Mouse (Mus musculus) limb, embryonic 14.5 days (tissue): ENCODE data around the gene Eef1akmt2. TPM values are rescaled to one million over a fixed set of nuclear protein-coding genes. Genes with fewer than 3 reads are reported as not detected.
A peak's percentile ranks its signal among the peaks of the same experiment; 100 is the strongest.

ENCODE experiments used
- ATAC-seq: fragments of 200-750 bp; cut with Nextera tagmentation; 2 replicates; pipeline ENCODE4 v1.8.0; 2017; ENCODE audit warnings: low read depth, moderate number of reproducible peaks, moderate TSS enrichment; ENCODE audit not compliant: low FRiP score
- DNase-seq: peaks from one replicate; pipeline ENCODE4 v3.0.0-alpha.2; 2015; ENCODE audit warnings: low spot score
- H3K27ac ChIP-seq: fragments of 300-500 bp; sonication (generic); replicated peaks from 2 replicates; pipeline ENCODE4 v1.5.1; 2014; ENCODE audit warnings: low read depth, mild to moderate bottlenecking, low read length, moderate library complexity, mixed read lengths
- H3K27me3 ChIP-seq: fragments of 300-500 bp; sonication (generic); 2 replicates; pipeline ENCODE4 v1.6.1; 2014; ENCODE audit warnings: low read length, mixed read lengths; ENCODE audit not compliant: control insufficient read depth, insufficient read depth
- H3K36me3 ChIP-seq: fragments of 300-500 bp; sonication (generic); 2 replicates; pipeline ENCODE4 v1.6.1; 2014; ENCODE audit warnings: mild to moderate bottlenecking, low read length, moderate library complexity, mixed read lengths; ENCODE audit not compliant: control insufficient read depth, insufficient read depth
- H3K4me1 ChIP-seq: fragments of 300-500 bp; sonication (generic); 2 replicates; pipeline ENCODE4 v1.6.1; 2014; ENCODE audit warnings: antibody characterized with exemption, low read length, mixed read lengths; ENCODE audit not compliant: control insufficient read depth, insufficient read depth
- H3K4me2 ChIP-seq: fragments of 300-500 bp; sonication (generic); replicated peaks from 2 replicates; pipeline ENCODE4 v1.6.1; 2014; ENCODE audit warnings: low read depth, mild to moderate bottlenecking, low read length, moderate library complexity; ENCODE audit not compliant: severe bottlenecking
- H3K4me3 ChIP-seq: fragments of 300-500 bp; sonication (generic); replicated peaks from 2 replicates; pipeline ENCODE4 v1.5.1; 2014; ENCODE audit warnings: low read length
- H3K9ac ChIP-seq: fragments of 300-500 bp; sonication (generic); 2 replicates; pipeline ENCODE4 v1.6.1; 2014; ENCODE audit warnings: mild to moderate bottlenecking, low read depth, low read length, moderate library complexity; ENCODE audit not compliant: severe bottlenecking
- H3K9me3 ChIP-seq: fragments of 300-500 bp; sonication (generic); 2 replicates; pipeline ENCODE4 v1.6.1; 2016; ENCODE audit warnings: low read length; ENCODE audit not compliant: control insufficient read depth
- POLR2A ChIP-seq: fragments of 200-500 bp; IDR thresholded peaks from 2 replicates; pipeline ENCODE4 v1.8.0; 2012; ENCODE audit warnings: inconsistent platforms, mild to moderate bottlenecking, moderate library complexity, borderline replicate concordance; ENCODE audit not compliant: insufficient read depth, insufficient read length; ENCODE audit errors: extremely low read depth
- WGBS: fragments of 180-500 bp; shearing (Covaris S2); extraction: QIAGEN DNeasy Blood & Tissue Kit; methylation state at CpG from one replicate; pipeline ENCODE4 v1.1.7; 2014; 5-methylcytosine and 5-hydroxymethylcytosine counted together
- polyA plus RNA-seq, 2 experiments: library from polyadenylated mRNA; depleted of rRNA in 1 of 2; stranded (reverse) in 1 of 2; unstranded in 1 of 2; fragments of >200 nt; fragmentation: Nextera tagmentation in 1 of 2; extraction: Ambion mirVana in 1 of 2; gene quantifications; 2 replicates each; pipeline versions ENCODE4 v1.2.1 to v1.2.3; 2012 to 2014

Eef1akmt2 gene
- polyA plus RNA-seq (2012; rRNA removed) (39.1 and 50.9 TPM in 2 replicates), polyA plus RNA-seq (2014; fragmentation: Nextera tagmentation; extraction: Ambion mirVana) (68.6 and 70.2 TPM in 2 replicates)

DNA sequence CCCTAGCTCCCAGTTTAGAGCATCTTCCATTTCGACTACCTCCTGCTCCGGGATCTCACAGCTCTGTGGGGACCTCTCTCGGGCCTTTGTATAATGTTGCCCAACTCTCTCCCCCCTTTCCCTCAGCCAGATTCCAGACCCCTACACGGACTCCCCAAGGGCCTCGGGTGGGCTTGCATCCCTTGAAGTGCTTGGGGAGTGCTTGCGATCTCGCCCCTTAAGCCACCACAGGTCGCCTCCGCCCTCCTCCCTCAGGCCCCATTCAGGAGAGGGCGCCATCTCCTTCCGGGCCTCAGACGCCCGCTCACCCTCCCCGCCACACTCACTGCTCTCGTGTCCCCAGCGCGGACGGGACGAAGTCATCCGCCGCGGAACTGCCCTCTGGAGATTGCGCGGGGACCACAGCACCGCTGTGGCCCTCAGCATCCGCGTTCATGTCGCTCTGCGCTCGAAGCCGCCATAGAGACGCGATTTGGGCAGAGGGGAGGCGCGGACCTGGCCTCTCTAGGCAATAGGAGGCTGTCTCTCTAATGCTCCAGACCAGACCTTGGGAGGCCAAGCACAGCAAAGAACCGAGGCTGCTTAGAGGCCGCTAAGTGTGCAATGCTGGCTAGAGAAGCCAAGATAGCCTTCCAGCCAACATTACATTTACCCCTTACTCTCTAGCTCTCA is at the start of gene Eef1akmt2:
Eef1akmt2 (minus strand) TSS at position 501 of the 672 bp plus-strand sequence.
- Histone ChIP-seq H3K27ac (peak within 1 kb of the TSS; percentile 96), H3K27me3 (no peaks in the 10 kb centered on the region), H3K4me1 (peaks cover 7% of the 10 kb centered on the region), H3K4me3 (peak within 1 kb of the TSS; percentile 64), H3K9ac (peak within 1 kb of the TSS; percentile 89), H3K4me2 (peak within 1 kb of the TSS; percentile 58), H3K9me3 (no peaks in the 10 kb centered on the region), H3K36me3 (peaks cover 29% of the 10 kb centered on the region)
- 7% methylated on average over 37 of the region's 37 CpGs for WGBS
- ATAC-seq: peak; percentile 96
- DNase-seq: peak; percentile 80
- TF ChIP-seq POLR2A: peak; percentile 12; the same call in 1 of the 2 replicates

DNA sequence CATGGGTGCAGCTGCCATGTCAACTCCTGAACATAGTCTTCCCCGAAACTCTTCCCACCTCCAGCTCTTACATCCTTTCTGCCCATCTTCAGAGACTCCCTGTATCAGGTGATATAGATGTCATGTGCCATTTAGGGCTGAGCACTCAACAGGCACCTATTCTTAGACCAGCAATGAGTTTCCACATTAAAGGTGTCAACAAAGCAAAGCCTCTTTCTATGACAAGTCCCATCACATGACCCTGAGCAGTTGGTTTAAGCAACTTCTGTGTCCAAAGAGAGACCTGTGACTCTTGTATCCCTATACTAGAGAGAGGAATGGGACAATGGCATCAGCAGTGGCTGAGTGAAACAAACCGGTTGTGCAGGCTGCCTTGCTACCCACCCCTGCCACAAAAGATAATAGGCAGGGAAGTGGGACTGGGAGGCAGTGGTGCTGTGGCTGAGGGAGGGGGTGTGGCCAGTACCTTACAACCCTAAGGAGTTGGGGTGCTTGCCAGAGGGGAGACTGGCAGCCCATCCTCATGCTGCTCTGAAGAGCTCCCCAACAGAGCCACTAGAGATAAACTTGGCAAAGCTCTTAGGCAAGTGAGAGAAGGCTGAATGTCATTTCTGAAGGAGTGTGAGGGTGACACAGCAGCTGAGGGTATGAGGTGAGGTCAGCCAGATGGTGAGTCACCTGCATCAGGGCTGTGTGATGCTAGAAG is 48.5 kb upstream of the Eef1akmt2 start:
- ATAC-seq: no peak
- H3K27ac ChIP-seq: no peak overlapping the region
- no peaks in the 10 kb centered on the region for H3K27me3 ChIP-seq
- no peak for DNase-seq
- WGBS: 56% methylated on average over 2 of the region's 2 CpGs
- H3K9me3 ChIP-seq: no peaks in the 10 kb centered on the region
- no peak overlapping the region for H3K9ac ChIP-seq
- no peaks in the 10 kb centered on the region for H3K36me3 ChIP-seq
- H3K4me1 ChIP-seq: no peaks in the 10 kb centered on the region
- TF ChIP-seq POLR2A: no peak
- no peak overlapping the region for H3K4me3 ChIP-seq
- no peak overlapping the region for H3K4me2 ChIP-seq

DNA sequence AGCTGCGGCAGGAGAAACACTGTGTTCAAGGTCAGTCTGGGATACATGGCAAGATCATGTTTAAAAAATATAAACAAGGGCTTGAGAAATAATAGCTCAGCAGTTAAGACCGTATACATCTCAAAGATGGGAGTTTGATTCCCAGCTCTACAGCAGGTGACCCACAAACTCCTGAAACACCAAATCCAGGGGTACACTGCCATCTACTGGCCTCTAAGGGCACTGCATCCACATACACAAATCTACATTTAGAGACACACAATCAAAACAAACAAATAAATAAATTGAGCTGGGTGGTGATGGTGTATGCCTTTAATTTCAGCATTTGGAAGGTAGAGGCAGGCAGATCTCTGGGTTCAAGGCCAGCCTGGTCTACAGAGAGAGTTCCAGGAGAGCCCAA is 45.8 kb upstream of the Eef1akmt2 start:
- ATAC-seq (no peak), DNase-seq (no peak)
- Histone ChIP-seq H3K4me3 (no peak overlapping the region), H3K36me3 (no peaks in the 10 kb centered on the region), H3K27me3 (no peaks in the 10 kb centered on the region), H3K4me1 (no peaks in the 10 kb centered on the region), H3K4me2 (no peak overlapping the region), H3K9ac (no peak overlapping the region), H3K9me3 (no peaks in the 10 kb centered on the region), H3K27ac (no peak overlapping the region)
- WGBS: 90% methylated on average over 2 of the region's 2 CpGs
- TF ChIP-seq POLR2A: no peak

DNA sequence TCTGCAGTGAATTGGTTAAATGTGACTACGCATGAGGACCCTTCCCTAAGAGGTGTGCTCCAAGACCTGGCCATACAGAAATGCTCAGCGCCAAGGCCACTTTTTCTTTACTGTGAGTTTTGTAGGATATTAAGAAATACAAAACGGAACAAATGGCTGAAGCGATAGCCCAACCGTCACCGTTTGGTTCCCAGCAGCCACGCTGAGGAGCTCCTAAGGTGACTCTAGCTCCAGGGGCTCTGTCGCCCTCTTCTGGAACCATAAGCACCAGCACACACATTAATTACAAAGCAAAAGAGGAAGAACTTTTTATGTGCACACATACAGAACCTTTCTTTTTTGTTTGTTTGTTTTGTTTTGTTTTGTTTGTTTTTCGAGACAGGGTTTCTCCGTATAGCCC is 44.8 kb upstream of the Eef1akmt2 start:
- H3K36me3 ChIP-seq: no peaks in the 10 kb centered on the region
- H3K4me1 ChIP-seq: no peaks in the 10 kb centered on the region
- DNase-seq: no peak
- no peak overlapping the region for H3K27ac ChIP-seq
- no peak for ATAC-seq
- no peak overlapping the region for H3K4me2 ChIP-seq
- H3K4me3 ChIP-seq: no peak overlapping the region
- no peak overlapping the region for H3K9ac ChIP-seq
- H3K27me3 ChIP-seq: no peaks in the 10 kb centered on the region
- TF ChIP-seq POLR2A: no peak
- 86% methylated on average over 10 of the region's 10 CpGs for WGBS
- H3K9me3 ChIP-seq: no peaks in the 10 kb centered on the region

DNA sequence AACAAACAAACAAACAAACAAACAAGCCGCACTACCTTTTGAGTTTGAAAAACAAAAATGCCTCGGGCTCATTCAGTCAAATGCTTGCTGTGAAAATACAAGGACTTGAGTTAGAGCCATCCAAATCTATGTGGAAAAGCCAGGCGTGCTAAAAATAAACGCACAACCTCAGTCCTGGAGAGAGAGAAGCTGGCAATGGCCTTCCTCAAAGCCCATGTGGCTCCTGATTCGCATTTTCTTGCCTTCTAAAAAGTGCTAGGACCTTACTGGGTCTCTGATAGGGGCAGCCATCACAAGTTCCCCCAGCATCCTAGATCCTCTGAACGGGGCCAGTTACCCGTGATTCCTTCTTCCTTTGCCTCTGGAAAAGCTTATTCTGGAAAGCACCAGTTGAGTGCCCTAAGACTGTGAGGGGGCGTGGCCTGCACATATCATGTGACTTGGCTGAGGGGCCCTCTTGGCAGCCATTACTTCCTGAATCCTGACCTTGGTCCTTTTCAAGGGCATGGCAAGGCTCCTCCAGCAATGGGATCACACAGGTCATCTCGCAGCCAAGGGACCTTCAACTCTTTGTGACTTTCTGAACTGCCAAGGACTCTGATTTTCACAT is 43.8 kb upstream of the Eef1akmt2 start:
- DNase-seq (no peak), ATAC-seq (no peak)
- Histone ChIP-seq H3K4me1 (no peaks in the 10 kb centered on the region), H3K9me3 (no peaks in the 10 kb centered on the region), H3K4me2 (no peak overlapping the region), H3K27ac (no peak overlapping the region), H3K4me3 (no peak overlapping the region), H3K36me3 (no peaks in the 10 kb centered on the region), H3K27me3 (no peaks in the 10 kb centered on the region), H3K9ac (no peak overlapping the region)
- 87% methylated on average over 9 of the region's 9 CpGs for WGBS
- TF ChIP-seq POLR2A: no peak
